Mouse (Mus musculus) forebrain, embryonic 13.5 days (tissue): Measurements from ENCODE around the gene Taf1b. TPM values are rescaled to one million over a fixed set of nuclear protein-coding genes. Genes with fewer than 3 reads are reported as not detected.

Source experiments
- ATAC-seq: fragments of 200-750 bp; cut with Nextera tagmentation; 2 replicates; pipeline ENCODE4 v1.8.0; 2017
- H3K27ac ChIP-seq: fragments of 300-500 bp; sonication (generic); 2 replicates; pipeline ENCODE4 v1.5.1; 2015; ENCODE audit warnings: inconsistent platforms, mild to moderate bottlenecking, moderate library complexity
- H3K27me3 ChIP-seq: fragments of 300-500 bp; sonication (generic); 2 replicates; pipeline ENCODE4 v1.6.1; 2015; ENCODE audit warnings: mild to moderate bottlenecking, inconsistent platforms
- H3K36me3 ChIP-seq: fragments of 300-500 bp; sonication (generic); 2 replicates; pipeline ENCODE4 v1.6.1; 2015; ENCODE audit warnings: mild to moderate bottlenecking, inconsistent platforms; ENCODE audit not compliant: poor library complexity, severe bottlenecking
- H3K4me1 ChIP-seq: fragments of 300-500 bp; sonication (generic); 2 replicates; pipeline ENCODE4 v1.6.1; 2015; ENCODE audit warnings: inconsistent platforms
- H3K4me2 ChIP-seq: fragments of 300-500 bp; sonication (generic); 2 replicates; pipeline ENCODE4 v1.6.1; 2015; ENCODE audit warnings: inconsistent platforms, mild to moderate bottlenecking, moderate library complexity
- H3K4me3 ChIP-seq: fragments of 300-500 bp; sonication (generic); 2 replicates; pipeline ENCODE4 v1.5.1; 2015; ENCODE audit warnings: mild to moderate bottlenecking, inconsistent platforms
- H3K9ac ChIP-seq: fragments of 300-500 bp; sonication (generic); 2 replicates; pipeline ENCODE4 v1.6.1; 2015; ENCODE audit warnings: mild to moderate bottlenecking, inconsistent platforms
- H3K9me3 ChIP-seq: fragments of 300-500 bp; sonication (generic); replicated peaks from 2 replicates; pipeline ENCODE4 v1.6.1; 2016; ENCODE audit warnings: inconsistent platforms
- WGBS: fragments of 180-500 bp; shearing (Covaris S2); methylation state at CpG from one replicate; pipeline ENCODE4 v1.1.7; 2015; 5-methylcytosine and 5-hydroxymethylcytosine counted together
- polyA plus RNA-seq: library from polyadenylated mRNA; unstranded; fragments of >200 nt; fragmentation: Nextera tagmentation; extraction: Ambion mirVana; gene quantifications from 2 replicates; pipeline ENCODE4 v1.2.1, GENCODE M21; 2015

Taf1b gene
- polyA plus RNA-seq, 1 experiment from 2014 or later: 33.4 TPM

- no peak for ATAC-seq
- no peak overlapping the region for H3K4me2 ChIP-seq
- no peak overlapping the region for H3K27ac ChIP-seq
- no peaks in the 10 kb centered on the region for H3K9me3 ChIP-seq
- H3K36me3 ChIP-seq: peaks cover 5% of the 10 kb centered on the region
- 92% methylated on average over 7 of the region's 7 CpGs for WGBS
- no peaks in the 10 kb centered on the region for H3K27me3 ChIP-seq
- H3K4me3 ChIP-seq: no peak overlapping the region
- no peaks in the 10 kb centered on the region for H3K4me1 ChIP-seq
- H3K9ac ChIP-seq: no peak overlapping the region
Observed at GRCm38 (mm10) chr12:24563395-24563960, 65.3 kb downstream of the Taf1b start.

DNA sequence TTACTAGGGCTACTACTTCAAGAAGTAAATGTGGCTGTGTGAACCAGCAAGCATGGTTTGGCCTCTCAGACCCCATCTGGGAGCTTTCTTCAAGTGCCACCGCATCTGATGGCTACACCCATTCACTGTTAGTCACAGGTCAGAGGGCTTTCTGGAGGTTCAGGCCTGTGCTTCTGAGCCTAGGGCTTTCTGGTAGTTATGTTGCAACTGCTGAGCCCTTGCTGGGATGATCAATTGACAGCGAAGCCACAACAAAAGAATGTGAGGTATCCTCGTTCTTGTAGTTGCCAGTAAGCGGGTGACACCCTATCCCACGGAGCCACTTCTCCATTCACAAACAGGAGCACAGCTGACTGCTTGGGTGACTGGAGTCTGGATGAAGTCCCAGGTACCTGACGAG lies 67.2 kb downstream of the Taf1b start:
- H3K4me3 ChIP-seq: no peak overlapping the region
- H3K4me2 ChIP-seq: no peak overlapping the region
- ATAC-seq: no peak
- no peak overlapping the region for H3K27ac ChIP-seq
- WGBS: 83% methylated on average over 6 of the region's 6 CpGs
- H3K9ac ChIP-seq: no peak overlapping the region
- H3K27me3 ChIP-seq: peaks cover 5% of the 10 kb centered on the region
- no peaks in the 10 kb centered on the region for H3K9me3 ChIP-seq
- H3K4me1 ChIP-seq: no peaks in the 10 kb centered on the region
- H3K36me3 ChIP-seq: no peaks in the 10 kb centered on the region

- WGBS: 72% methylated on average over 3 of the region's 3 CpGs
- H3K27me3 ChIP-seq: peaks cover 20% of the 10 kb centered on the region
- no peaks in the 10 kb centered on the region for H3K36me3 ChIP-seq
- H3K4me2 ChIP-seq: no peak overlapping the region
- H3K9me3 ChIP-seq: no peaks in the 10 kb centered on the region
- no peak for ATAC-seq
- no peak overlapping the region for H3K4me3 ChIP-seq
- no peak overlapping the region for H3K9ac ChIP-seq
- H3K27ac ChIP-seq: no peak overlapping the region
- H3K4me1 ChIP-seq: 0 out of 2 replicates have a peak, but pooled peaks cover 4% of the 10 kb centered on the region
Observed at GRCm38 (mm10) chr12:24567606-24568005, 69.4 kb downstream of the Taf1b start.

- peak; percentile 100 for ATAC-seq
- H3K27me3 ChIP-seq: peaks cover 40% of the 10 kb centered on the region
- WGBS: 2% methylated on average over 59 of the region's 64 CpGs
Observed at GRCm38 (mm10) chr12:24571523-24572392, 73.6 kb downstream of the Taf1b start, which contains the start of gene Grhl1. Gene Grhl1, plus strand, starts transcription at chr12:24572283.

DNA sequence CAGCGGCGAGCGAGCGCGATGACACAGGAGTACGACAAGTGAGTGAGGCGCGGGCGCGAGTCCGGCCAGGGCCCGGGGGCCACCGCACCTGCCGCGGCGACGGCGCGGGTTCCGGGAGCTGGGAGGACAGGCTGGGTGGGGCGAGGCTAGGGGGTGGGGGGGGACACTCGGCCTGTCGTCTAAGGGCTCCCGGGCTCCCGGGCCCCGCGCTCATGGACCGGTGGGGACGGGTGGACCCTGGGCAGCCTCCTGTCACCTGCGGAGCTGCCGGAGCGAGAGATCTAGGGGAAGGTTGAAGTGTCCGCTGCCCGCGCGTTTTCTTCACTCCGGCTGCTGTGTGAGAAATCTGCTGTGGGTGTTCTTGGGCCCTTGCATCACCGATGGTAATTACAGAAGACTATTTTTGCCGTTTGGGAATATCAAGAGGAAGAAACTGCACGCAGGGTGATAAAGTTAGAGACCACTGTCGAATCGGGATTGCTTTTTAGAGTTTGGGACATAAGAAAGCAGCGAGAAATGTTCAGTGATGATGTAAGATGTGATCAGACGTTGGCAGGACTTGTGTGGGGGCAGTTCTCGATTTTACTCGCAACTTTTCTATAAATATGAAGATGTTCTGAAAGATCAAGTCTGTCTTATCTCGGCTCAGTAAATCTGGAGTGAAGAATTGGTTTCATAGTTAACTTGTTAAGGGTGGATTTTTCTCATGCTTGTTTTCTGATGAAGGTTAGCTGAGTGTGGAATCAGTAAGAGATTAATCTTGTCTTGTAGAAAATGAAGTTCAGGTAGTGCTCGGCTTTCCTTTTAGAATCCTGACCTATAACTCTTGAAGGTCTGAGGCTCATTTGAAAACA lies 74.5 kb downstream of the Taf1b start:
- Histone ChIP-seq H3K36me3 (no peaks in the 10 kb centered on the region), H3K4me3 (peak overlapping the region; percentile 61), H3K27ac (no peak overlapping the region), H3K9me3 (no peaks in the 10 kb centered on the region), H3K4me2 (peak overlapping the region; percentile 68), H3K4me1 (0 out of 2 replicates have a peak, but pooled peaks cover 4% of the 10 kb centered on the region), H3K9ac (peak overlapping the region; percentile 59), H3K27me3 (peaks cover 40% of the 10 kb centered on the region)
- whole genome bisulfite sequencing: 5% methylated on average over 45 of the region's 48 CpGs
- peak; percentile 61 for ATAC-seq

More at GRCm38 (mm10) chr12:24571523-24572392, 73.6 kb downstream of the Taf1b start, which contains the start of gene Grhl1:
- Histone ChIP-seq H3K4me1 (0 out of 2 replicates have a peak, but pooled peaks cover 4% of the 10 kb centered on the region), H3K9me3 (no peaks in the 10 kb centered on the region), H3K4me2 (peak within 1 kb of the TSS; percentile 68), H3K9ac (peak within 1 kb of the TSS; percentile 59), H3K36me3 (no peaks in the 10 kb centered on the region), H3K4me3 (peak within 1 kb of the TSS; percentile 61), H3K27ac (no peak within 1 kb of the TSS)

GRCm38 (mm10) chr12:24573275-24573580 lies 75.1 kb downstream of the Taf1b start:
- no peak overlapping the region for H3K9ac ChIP-seq
- H3K27me3 ChIP-seq: peaks cover 40% of the 10 kb centered on the region
- no peak overlapping the region for H3K27ac ChIP-seq
- H3K4me1 ChIP-seq: 0 out of 2 replicates have a peak, but pooled peaks cover 4% of the 10 kb centered on the region
- H3K36me3 ChIP-seq: no peaks in the 10 kb centered on the region
- no peak overlapping the region for H3K4me2 ChIP-seq
- no peak for ATAC-seq
- H3K4me3 ChIP-seq: no peak overlapping the region
- H3K9me3 ChIP-seq: no peaks in the 10 kb centered on the region
- WGBS: 62% methylated on average over 3 of the region's 3 CpGs

- no peaks in the 10 kb centered on the region for H3K9me3 ChIP-seq
- no peak overlapping the region for H3K9ac ChIP-seq
- no peak overlapping the region for H3K27ac ChIP-seq
- no peak for ATAC-seq
- H3K36me3 ChIP-seq: no peaks in the 10 kb centered on the region
- no peak overlapping the region for H3K4me3 ChIP-seq
- peaks cover 39% of the 10 kb centered on the region for H3K27me3 ChIP-seq
- 56% methylated on average over 7 of the region's 7 CpGs for WGBS
- 0 out of 2 replicates have a peak, but pooled peaks cover 4% of the 10 kb centered on the region for H3K4me1 ChIP-seq
- H3K4me2 ChIP-seq: no peak overlapping the region
Observed at GRCm38 (mm10) chr12:24574870-24575269, 76.7 kb downstream of the Taf1b start.

DNA sequence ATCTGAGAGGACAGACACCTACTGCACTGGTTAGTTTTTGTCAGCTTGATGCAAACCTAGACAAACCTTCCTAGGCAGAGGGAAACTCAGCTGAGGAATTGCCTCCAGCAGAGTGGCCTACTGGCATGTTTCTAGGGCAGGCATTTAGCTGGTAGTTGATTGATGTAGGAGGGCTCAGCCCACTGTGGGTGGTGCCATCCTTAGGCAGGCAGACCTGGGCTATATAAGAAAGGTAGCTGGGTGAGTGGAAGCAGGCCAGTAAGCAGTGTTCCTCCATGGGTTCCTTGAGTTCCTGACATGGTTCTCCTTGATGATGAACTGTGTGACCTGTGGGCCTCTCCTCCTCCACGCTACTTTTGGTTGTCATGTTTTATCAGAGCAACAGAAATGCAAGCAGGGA lies 82.3 kb downstream of the Taf1b start:
- Histone ChIP-seq H3K27me3 (no peaks in the 10 kb centered on the region), H3K4me3 (no peak overlapping the region), H3K4me2 (no peak overlapping the region), H3K9me3 (no peaks in the 10 kb centered on the region), H3K9ac (no peak overlapping the region), H3K4me1 (no peaks in the 10 kb centered on the region), H3K27ac (no peak overlapping the region), H3K36me3 (no peaks in the 10 kb centered on the region)
- WGBS: 90% methylated on average over 1 of the region's 1 CpGs
- ATAC-seq: no peak

- H3K4me2 ChIP-seq: no peak overlapping the region
- H3K27me3 ChIP-seq: no peaks in the 10 kb centered on the region
- H3K4me1 ChIP-seq: no peaks in the 10 kb centered on the region
- 79% methylated on average over 14 of the region's 14 CpGs for WGBS
- no peak for ATAC-seq
- H3K9me3 ChIP-seq: no peaks in the 10 kb centered on the region
- no peaks in the 10 kb centered on the region for H3K36me3 ChIP-seq
- H3K4me3 ChIP-seq: no peak overlapping the region
- H3K27ac ChIP-seq: no peak overlapping the region
- H3K9ac ChIP-seq: no peak overlapping the region
Observed at GRCm38 (mm10) chr12:24580996-24581683, 83.0 kb downstream of the Taf1b start.

DNA sequence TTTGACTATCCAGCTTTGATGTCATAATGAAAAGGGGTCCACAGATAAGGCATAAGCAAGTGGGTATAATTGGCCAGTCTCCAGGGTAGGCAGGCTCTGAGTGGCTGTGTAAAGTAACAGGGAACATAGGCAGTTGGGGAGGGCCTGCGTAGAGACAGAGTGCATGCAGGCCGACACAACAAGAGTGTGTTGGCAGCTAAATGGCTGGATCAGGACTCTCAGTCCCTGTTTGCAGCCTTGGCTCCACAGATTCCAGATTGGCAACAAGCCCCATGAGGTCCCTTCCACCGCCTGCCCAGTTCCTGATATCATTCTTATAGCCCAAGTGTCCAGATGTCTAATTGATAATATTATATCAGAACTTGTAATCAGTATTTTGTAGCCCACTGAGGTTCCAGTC lies 85.5 kb downstream of the Taf1b start:
- no peak overlapping the region for H3K27ac ChIP-seq
- H3K9ac ChIP-seq: no peak overlapping the region
- H3K4me1 ChIP-seq: no peaks in the 10 kb centered on the region
- WGBS: 87% methylated on average over 3 of the region's 3 CpGs
- H3K27me3 ChIP-seq: no peaks in the 10 kb centered on the region
- H3K4me2 ChIP-seq: no peak overlapping the region
- no peaks in the 10 kb centered on the region for H3K9me3 ChIP-seq
- no peaks in the 10 kb centered on the region for H3K36me3 ChIP-seq
- ATAC-seq: no peak
- H3K4me3 ChIP-seq: no peak overlapping the region

- Histone ChIP-seq H3K9me3 (no peaks in the 10 kb centered on the region), H3K36me3 (no peaks in the 10 kb centered on the region), H3K9ac (no peak overlapping the region), H3K4me3 (no peak overlapping the region), H3K27ac (no peak overlapping the region), H3K4me2 (no peak overlapping the region), H3K27me3 (no peaks in the 10 kb centered on the region), H3K4me1 (no peaks in the 10 kb centered on the region)
- WGBS: 87% methylated on average over 8 of the region's 8 CpGs
- ATAC-seq: no peak
Observed at GRCm38 (mm10) chr12:24584835-24585234, 86.7 kb downstream of the Taf1b start.
